Mouse (Mus musculus) megakaryocyte, embryonic 14.5 days (primary cell): ENCODE measurements at regions not wholly inside any gene's neighbourhood (a gene's known extent, or its start where the extent isn't known, plus 50 kb on each side); places are given as distances from the start of the nearest gene placed in this dataset.

Experiments used
- FLI1 ChIP-seq: IDR thresholded peaks from 2 replicates; pipeline ENCODE4 v1.6.1; 2012; ENCODE audit warnings: low read length, inconsistent platforms, mixed read lengths
- GATA1 ChIP-seq: IDR thresholded peaks from 3 replicates; pipeline ENCODE4 v1.6.1; 2012; ENCODE audit warnings: mixed read lengths, low read length, inconsistent platforms, borderline replicate concordance

DNA sequence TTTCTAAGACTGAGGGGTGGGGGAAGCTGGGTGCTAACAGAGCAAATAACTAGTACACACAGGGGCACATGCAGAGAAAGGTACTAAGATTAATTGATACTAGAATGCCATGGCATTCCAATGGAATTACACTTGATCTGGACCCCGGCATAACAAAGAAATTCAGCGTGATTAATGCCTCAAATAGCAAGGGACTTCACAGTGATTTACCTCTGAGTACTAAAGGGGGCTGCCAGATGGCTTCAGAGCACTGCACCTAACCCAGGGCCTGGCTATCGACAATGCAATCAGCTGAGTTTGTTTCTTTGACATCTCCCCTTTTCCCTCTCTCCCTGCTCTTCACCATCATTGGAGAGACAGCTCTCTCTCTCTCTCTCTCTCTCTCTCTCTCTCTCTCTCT is 148.9 kb upstream of the Clint1 start:
- TF ChIP-seq GATA1: no peak
- TF ChIP-seq FLI1: no peak
